Mouse (Mus musculus): ENCODE data around the gene Osbp. TPM values are rescaled to one million over a fixed set of nuclear protein-coding genes. Genes with fewer than 3 reads are reported as not detected.
"Not testable (repeated sequence)": the region's sequence is repeated elsewhere in the genome, so short reads cannot be mapped to it uniquely, and the experiment has no call there.

The Osbp gene
- polyA plus RNA-seq, 1 experiment from 2014 or later, result 1.7 TPM

DNA sequence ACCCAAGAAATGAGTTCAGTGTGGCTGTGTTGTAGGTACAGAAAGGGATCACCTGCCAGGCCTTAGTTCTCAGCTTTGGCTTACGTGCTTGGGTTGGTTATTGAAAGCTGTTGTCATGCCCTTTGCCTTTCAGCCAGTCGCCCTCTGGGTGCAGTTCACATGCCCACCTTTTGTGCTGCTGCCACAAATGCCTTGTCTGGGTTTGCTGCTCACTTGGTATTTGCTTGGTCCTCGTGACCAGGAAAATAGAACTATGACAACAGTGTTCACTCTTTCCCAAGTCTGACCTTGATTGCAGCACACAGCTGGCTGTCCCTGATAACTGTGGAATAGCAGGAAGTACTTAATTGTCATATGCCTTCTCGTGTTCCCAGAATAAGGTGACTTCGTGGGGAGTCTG is 11.6 kb downstream of the Osbp start:
- H3K4me3 ChIP-seq (ENCODE audit: low read depth, low read length), result no peak overlapping the region
- 60% methylated on average over 5 of the region's 5 CpGs for WGBS (ENCODE audit: insufficient replicate concordance)
- no peak overlapping the region for H3K9ac ChIP-seq (ENCODE audit: low read depth, low read length)
- H3K27me3 ChIP-seq (ENCODE audit: control insufficient read depth, insufficient read depth, low read depth, low read length), result no peaks in the 10 kb centered on the region
- ATAC-seq (ENCODE audit: low read depth), result no peak
- H3K4me2 ChIP-seq (ENCODE audit: low read depth, low read length), result no peak overlapping the region
- H3K36me3 ChIP-seq (ENCODE audit: control insufficient read depth, insufficient read depth), result peaks cover 46% of the 10 kb centered on the region
- no peaks in the 10 kb centered on the region for H3K9me3 ChIP-seq (replicated peaks; ENCODE audit: control insufficient read depth, low read length)
- H3K27ac ChIP-seq (ENCODE audit: low read length), result no peak overlapping the region
- peaks cover 19% of the 10 kb centered on the region for H3K4me1 ChIP-seq (ENCODE audit: control insufficient read depth, low read depth, low read length)

DNA sequence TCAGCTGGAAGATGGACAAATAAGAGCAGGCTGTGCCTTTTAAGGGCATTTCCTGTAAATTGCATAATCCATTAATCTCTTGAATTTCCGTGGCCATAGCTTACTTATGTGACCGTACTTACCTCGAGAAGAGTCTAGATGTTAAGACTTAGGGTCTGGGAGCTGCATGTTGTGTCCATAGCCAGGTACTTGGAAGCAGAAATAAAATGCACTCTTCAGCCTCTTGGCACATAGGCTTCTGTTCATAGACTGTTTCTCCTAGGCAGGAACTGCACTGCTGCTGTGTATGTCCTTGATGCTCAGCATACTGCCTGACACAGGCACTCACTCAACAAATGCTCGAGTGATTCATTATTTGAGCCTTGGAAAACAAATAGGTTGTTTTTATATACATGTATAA is 14.7 kb downstream of the Osbp start:
- H3K36me3 ChIP-seq (ENCODE audit: control insufficient read depth, insufficient read depth), result peaks cover 63% of the 10 kb centered on the region
- no peak for ATAC-seq (ENCODE audit: low read depth)
- peaks cover 6% of the 10 kb centered on the region for H3K4me1 ChIP-seq (ENCODE audit: control insufficient read depth, low read depth, low read length)
- H3K27me3 ChIP-seq (ENCODE audit: control insufficient read depth, insufficient read depth, low read depth, low read length), result no peaks in the 10 kb centered on the region
- no peak overlapping the region for H3K27ac ChIP-seq (ENCODE audit: low read length)
- 71% methylated on average over 4 of the region's 4 CpGs for WGBS (ENCODE audit: insufficient replicate concordance)
- no peak overlapping the region for H3K9ac ChIP-seq (ENCODE audit: low read depth, low read length)
- H3K4me3 ChIP-seq (ENCODE audit: low read depth, low read length), result no peak overlapping the region
- H3K4me2 ChIP-seq (ENCODE audit: low read depth, low read length), result no peak overlapping the region
- no peaks in the 10 kb centered on the region for H3K9me3 ChIP-seq (replicated peaks; ENCODE audit: control insufficient read depth, low read length)

DNA sequence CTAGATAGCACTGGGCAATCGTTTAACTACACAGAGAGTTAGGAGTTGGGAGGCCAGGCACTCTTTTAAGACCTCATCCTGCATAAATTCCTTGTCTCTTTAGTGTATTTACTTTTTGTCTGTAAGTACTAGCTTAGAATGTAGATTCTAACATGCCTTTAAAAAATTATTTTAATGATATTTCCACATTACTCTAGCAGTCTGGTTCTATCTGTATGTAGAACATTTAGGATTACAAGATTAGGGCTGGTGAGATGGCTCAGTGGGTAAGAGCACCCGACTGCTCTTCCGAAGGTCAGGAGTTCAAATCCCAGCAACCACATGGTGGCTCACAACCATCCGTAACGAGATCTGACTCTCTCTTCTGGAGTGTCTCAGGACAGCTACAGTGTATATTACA is 18.9 kb downstream of the Osbp start:
- ATAC-seq (ENCODE audit: low read depth); H3K9me3 ChIP-seq (replicated peaks; ENCODE audit: control insufficient read depth, low read length); H3K4me1 ChIP-seq (ENCODE audit: control insufficient read depth, low read depth, low read length); H3K9ac ChIP-seq (ENCODE audit: low read depth, low read length); H3K27me3 ChIP-seq (ENCODE audit: control insufficient read depth, insufficient read depth, low read depth, low read length); H3K27ac ChIP-seq (ENCODE audit: low read length); H3K4me2 ChIP-seq (ENCODE audit: low read depth, low read length); H3K4me3 ChIP-seq (ENCODE audit: low read depth, low read length): not testable (repeated sequence)
- 72% methylated on average over 5 of the region's 5 CpGs for WGBS (ENCODE audit: insufficient replicate concordance)
- H3K36me3 ChIP-seq (ENCODE audit: control insufficient read depth, insufficient read depth), result peaks cover 54% of the 10 kb centered on the region

DNA sequence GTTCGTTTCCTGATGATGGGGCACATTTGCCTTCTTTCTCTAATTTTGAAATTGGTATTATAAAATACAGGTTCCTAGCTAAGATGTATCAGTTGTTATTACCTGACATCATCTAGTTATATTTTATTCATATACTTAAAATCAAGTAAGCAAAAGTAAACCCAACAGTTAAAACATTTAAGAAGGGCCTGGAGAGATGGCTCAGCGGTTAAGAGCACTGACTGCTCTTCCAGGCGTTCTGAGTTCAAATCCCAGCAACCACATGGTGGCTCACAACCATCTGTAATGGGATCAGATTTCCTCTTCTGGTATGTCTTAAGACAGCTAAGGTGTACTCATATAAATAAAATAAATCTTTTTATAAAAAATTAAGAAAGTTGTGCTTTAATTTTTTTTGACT is 22.1 kb downstream of the Osbp start:
- Histone ChIP-seq H3K27ac (ENCODE audit: low read length) (no peak overlapping the region), H3K4me1 (ENCODE audit: control insufficient read depth, low read depth, low read length) (no peaks in the 10 kb centered on the region), H3K9ac (ENCODE audit: low read depth, low read length) (no peak overlapping the region), H3K4me2 (ENCODE audit: low read depth, low read length) (no peak overlapping the region), H3K4me3 (ENCODE audit: low read depth, low read length) (no peak overlapping the region), H3K9me3 (replicated peaks; ENCODE audit: control insufficient read depth, low read length) (no peaks in the 10 kb centered on the region), H3K27me3 (ENCODE audit: control insufficient read depth, insufficient read depth, low read depth, low read length) (no peaks in the 10 kb centered on the region), H3K36me3 (ENCODE audit: control insufficient read depth, insufficient read depth) (peaks cover 43% of the 10 kb centered on the region)
- ATAC-seq (ENCODE audit: low read depth), result no peak
- WGBS (ENCODE audit: insufficient replicate concordance), result 84% methylated on average over 3 of the region's 3 CpGs

DNA sequence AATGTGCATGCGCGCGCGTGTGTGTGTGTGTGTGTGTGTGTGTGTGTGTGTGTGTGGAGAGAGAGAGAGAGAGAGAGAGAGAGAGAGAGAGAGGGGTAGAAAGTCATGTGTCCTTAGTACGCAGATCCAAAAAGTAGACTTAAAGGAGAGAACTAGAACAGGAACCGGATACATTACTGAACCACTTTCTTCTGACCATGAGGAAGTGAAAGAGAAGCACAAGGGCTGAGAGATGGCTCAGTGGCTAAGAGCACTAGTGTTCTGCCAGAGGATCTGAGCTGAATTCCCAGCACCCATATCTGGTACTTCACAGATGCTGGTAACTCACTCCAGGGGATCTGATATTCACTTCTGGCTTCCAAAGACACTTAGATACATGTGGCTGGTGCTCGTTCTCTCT is 23.6 kb downstream of the Osbp start:
- no peak for ATAC-seq (ENCODE audit: low read depth)
- Histone ChIP-seq H3K36me3 (ENCODE audit: control insufficient read depth, insufficient read depth) (peaks cover 28% of the 10 kb centered on the region), H3K9me3 (replicated peaks; ENCODE audit: control insufficient read depth, low read length) (no peaks in the 10 kb centered on the region), H3K27ac (ENCODE audit: low read length) (no peak overlapping the region), H3K4me3 (ENCODE audit: low read depth, low read length) (no peak overlapping the region), H3K9ac (ENCODE audit: low read depth, low read length) (no peak overlapping the region), H3K4me2 (ENCODE audit: low read depth, low read length) (no peak overlapping the region), H3K4me1 (ENCODE audit: control insufficient read depth, low read depth, low read length) (no peaks in the 10 kb centered on the region), H3K27me3 (ENCODE audit: control insufficient read depth, insufficient read depth, low read depth, low read length) (no peaks in the 10 kb centered on the region)
- WGBS (ENCODE audit: insufficient replicate concordance), result 88% methylated on average over 7 of the region's 7 CpGs

DNA sequence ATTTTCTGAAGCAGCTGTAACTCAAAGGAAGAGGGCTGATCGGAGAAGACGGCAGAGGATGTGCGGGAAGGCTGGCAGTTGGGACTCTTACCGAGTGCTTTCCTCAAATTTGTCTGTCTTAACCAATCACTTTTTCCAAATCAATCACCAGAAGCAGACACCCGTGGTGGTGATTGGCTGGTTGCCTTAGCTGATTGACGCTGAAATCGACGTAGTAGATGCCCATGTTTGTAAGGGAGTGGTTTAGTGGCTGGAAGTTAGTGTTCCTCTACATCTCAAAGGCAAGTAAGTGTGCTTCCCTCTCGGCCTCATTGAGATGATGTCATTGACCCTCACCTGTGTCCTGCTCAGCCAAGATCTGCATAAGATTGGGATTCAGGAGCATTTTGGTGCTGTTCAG is 26.3 kb downstream of the Osbp start:
- peaks cover 26% of the 10 kb centered on the region for H3K36me3 ChIP-seq (ENCODE audit: control insufficient read depth, insufficient read depth)
- H3K4me1 ChIP-seq (ENCODE audit: control insufficient read depth, low read depth, low read length), result 0 out of 2 replicates have a peak, but pooled peaks cover 2% of the 10 kb centered on the region
- H3K9ac ChIP-seq (ENCODE audit: low read depth, low read length), result no peak overlapping the region
- H3K27me3 ChIP-seq (ENCODE audit: control insufficient read depth, insufficient read depth, low read depth, low read length), result no peaks in the 10 kb centered on the region
- WGBS (ENCODE audit: insufficient replicate concordance), result 79% methylated on average over 9 of the region's 9 CpGs
- no peaks in the 10 kb centered on the region for H3K9me3 ChIP-seq (replicated peaks; ENCODE audit: control insufficient read depth, low read length)
- ATAC-seq (ENCODE audit: low read depth), result no peak
- H3K4me2 ChIP-seq (ENCODE audit: low read depth, low read length), result no peak overlapping the region
- no peak overlapping the region for H3K27ac ChIP-seq (ENCODE audit: low read length)
- H3K4me3 ChIP-seq (ENCODE audit: low read depth, low read length), result no peak overlapping the region

DNA sequence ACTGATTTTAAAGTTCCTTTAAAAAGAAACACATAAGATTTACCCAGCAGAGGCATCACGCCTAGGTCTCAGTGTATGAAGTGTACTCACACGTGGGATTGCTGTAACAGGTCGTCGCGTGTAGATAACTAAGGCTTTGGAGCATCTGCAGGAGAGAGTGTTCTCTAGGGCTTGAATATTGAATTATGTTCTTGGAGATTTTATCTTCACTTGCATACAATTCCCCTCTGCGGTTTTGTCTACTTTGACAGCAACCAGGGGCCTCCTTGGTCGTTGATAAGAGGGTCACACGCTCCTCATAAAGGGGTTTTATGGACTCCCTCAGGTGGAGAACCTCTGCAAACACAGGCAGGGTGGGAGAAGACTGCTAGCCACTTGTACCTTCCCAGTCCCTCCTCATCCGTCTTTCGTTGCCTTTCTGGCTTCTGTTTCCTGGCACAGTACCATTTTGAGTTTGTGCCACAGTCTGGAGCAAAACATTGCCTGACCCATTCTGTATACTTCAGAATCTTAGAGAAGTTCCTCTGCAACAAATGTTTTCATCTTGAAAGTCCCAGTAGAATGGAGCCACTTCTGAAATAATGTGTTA is 26.8 kb downstream of the Osbp start:
- Histone ChIP-seq H3K9me3 (replicated peaks; ENCODE audit: control insufficient read depth, low read length) (no peaks in the 10 kb centered on the region), H3K27me3 (ENCODE audit: control insufficient read depth, insufficient read depth, low read depth, low read length) (no peaks in the 10 kb centered on the region), H3K27ac (ENCODE audit: low read length) (no peak overlapping the region), H3K9ac (ENCODE audit: low read depth, low read length) (no peak overlapping the region), H3K4me1 (ENCODE audit: control insufficient read depth, low read depth, low read length) (0 out of 2 replicates have a peak, but pooled peaks cover 2% of the 10 kb centered on the region), H3K36me3 (ENCODE audit: control insufficient read depth, insufficient read depth) (peaks cover 22% of the 10 kb centered on the region), H3K4me2 (ENCODE audit: low read depth, low read length) (no peak overlapping the region), H3K4me3 (ENCODE audit: low read depth, low read length) (no peak overlapping the region)
- WGBS (ENCODE audit: insufficient replicate concordance), result 58% methylated on average over 10 of the region's 10 CpGs
- no peak for ATAC-seq (ENCODE audit: low read depth)

DNA sequence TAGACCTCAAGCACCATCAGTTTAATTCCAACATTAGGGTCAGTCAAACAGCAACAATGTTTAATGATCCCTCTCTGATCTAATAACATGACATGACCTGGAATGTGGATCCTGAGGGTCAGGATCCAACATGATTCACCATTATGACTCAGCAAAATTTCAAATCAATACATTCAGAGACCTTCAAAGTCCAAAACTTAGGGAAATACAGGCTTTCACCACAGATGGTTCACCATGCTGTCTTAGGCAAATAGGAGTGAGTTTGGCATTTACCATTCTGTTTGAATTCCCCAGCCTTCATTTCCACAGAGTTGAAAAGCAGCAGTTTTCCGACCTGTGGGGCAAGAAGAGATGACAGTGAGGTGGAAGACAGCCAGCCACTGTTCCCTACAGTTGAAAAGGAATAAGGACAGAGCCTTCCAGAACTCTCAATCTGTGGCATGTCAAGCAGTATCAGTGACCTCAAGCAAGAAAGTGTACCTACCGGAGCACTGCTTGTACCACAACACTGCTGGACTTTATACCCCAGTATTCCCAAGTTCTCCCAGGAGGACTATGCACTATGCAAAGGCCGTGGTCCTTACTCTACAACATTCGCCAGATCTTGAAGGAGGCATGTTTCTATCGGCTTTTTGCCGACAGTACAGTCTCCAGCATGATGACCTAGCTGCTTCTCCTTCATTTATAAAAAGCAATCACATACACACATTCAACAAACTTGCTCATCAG is 29.1 kb downstream of the Osbp start:
- Histone ChIP-seq H3K4me3 (ENCODE audit: low read depth, low read length) (no peak overlapping the region), H3K4me1 (ENCODE audit: control insufficient read depth, low read depth, low read length) (0 out of 2 replicates have a peak, but pooled peaks cover 2% of the 10 kb centered on the region), H3K27ac (ENCODE audit: low read length) (no peak overlapping the region), H3K9ac (ENCODE audit: low read depth, low read length) (no peak overlapping the region), H3K27me3 (ENCODE audit: control insufficient read depth, insufficient read depth, low read depth, low read length) (no peaks in the 10 kb centered on the region), H3K4me2 (ENCODE audit: low read depth, low read length) (no peak overlapping the region), H3K9me3 (replicated peaks; ENCODE audit: control insufficient read depth, low read length) (no peaks in the 10 kb centered on the region), H3K36me3 (ENCODE audit: control insufficient read depth, insufficient read depth) (peaks cover 10% of the 10 kb centered on the region)
- no peak for ATAC-seq (ENCODE audit: low read depth)
- 73% methylated on average over 6 of the region's 6 CpGs for WGBS (ENCODE audit: insufficient replicate concordance)

DNA sequence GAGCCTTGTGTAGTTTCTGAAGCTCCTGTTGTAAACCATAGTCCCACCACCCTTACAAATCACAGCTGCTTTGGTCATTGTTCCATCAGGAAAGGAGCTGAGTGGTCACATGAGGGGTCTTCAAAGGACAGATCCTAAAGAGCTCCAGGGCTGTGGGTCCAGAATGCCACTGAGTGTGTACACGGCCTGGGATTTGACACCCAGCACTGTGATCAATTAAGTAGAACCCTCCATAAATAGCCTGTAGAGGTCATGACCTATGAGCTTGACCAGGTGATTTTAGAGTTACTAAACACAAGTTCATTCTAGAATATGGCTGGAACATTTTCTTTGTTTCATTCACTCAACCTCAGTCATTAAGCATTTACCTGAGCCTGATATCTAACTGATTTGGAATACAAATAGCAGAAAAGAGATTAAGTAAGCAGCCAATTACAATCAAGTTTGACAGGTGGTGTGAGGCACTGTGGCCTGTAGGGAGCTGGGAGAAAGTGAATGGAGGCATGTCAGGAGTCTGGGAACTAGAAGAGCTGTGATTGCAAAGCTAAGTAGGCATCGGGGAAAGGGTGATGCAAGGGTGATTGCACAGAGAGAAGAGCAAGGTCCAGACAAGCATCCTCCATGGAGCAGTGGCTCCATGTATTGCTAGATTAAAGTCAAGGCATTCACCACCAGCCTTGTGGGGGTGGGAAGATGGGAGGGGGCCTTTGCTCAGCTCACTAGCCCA is 30.1 kb downstream of the Osbp start:
- no peak overlapping the region for H3K27ac ChIP-seq (ENCODE audit: low read length)
- WGBS (ENCODE audit: insufficient replicate concordance), result 55% methylated on average over 2 of the region's 2 CpGs
- no peaks in the 10 kb centered on the region for H3K27me3 ChIP-seq (ENCODE audit: control insufficient read depth, insufficient read depth, low read depth, low read length)
- H3K9ac ChIP-seq (ENCODE audit: low read depth, low read length), result no peak overlapping the region
- H3K9me3 ChIP-seq (replicated peaks; ENCODE audit: control insufficient read depth, low read length), result no peaks in the 10 kb centered on the region
- no peak overlapping the region for H3K4me2 ChIP-seq (ENCODE audit: low read depth, low read length)
- peaks cover 7% of the 10 kb centered on the region for H3K36me3 ChIP-seq (ENCODE audit: control insufficient read depth, insufficient read depth)
- H3K4me1 ChIP-seq (ENCODE audit: control insufficient read depth, low read depth, low read length), result 0 out of 2 replicates have a peak, but pooled peaks cover 2% of the 10 kb centered on the region
- ATAC-seq (ENCODE audit: low read depth), result peak; percentile 62
- H3K4me3 ChIP-seq (ENCODE audit: low read depth, low read length), result no peak overlapping the region
